Mouse (Mus musculus): ENCODE measurements around the gene Frmpd3.

The Frmpd3 gene

GRCm38 (mm10) chrX:140456279-140456731 lies 114.2 kb downstream of the Frmpd3 start, which contains the start of gene Prps1:
Gene Prps1 (plus strand): TSS chrX:140456613.
- peak; percentile 96 for DNase-seq (ENCODE audit: low read depth)

GRCm38 (mm10) chrX:140456751-140457491 lies 114.9 kb downstream of the Frmpd3 start:
- peak; percentile 48 for DNase-seq (ENCODE audit: low read depth)

- DNase-seq (ENCODE audit: low read depth), result peak; percentile 31
Measured at GRCm38 (mm10) chrX:140457502-140457901, 115.4 kb downstream of the Frmpd3 start.

- DNase-seq (ENCODE audit: low read depth), result no peak
Measured at GRCm38 (mm10) chrX:140478231-140478630, 136.2 kb downstream of the Frmpd3 start.

- peak; percentile 71 for DNase-seq (ENCODE audit: low read depth)
Measured at GRCm38 (mm10) chrX:140479171-140479570, 137.1 kb downstream of the Frmpd3 start.

Measured in induced T-regulatory cell, adult 2 months (primary cell).